Mouse (Mus musculus) intestine, embryonic 14.5 days (tissue): ENCODE measurements at regions not wholly inside any gene's neighbourhood (a gene's known extent, or its start where the extent isn't known, plus 50 kb on each side); places are given as distances from the start of the nearest gene placed in this dataset.

Experiments used
- ATAC-seq: fragments of 200-750 bp; cut with Nextera tagmentation; replicated peaks from 2 replicates; pipeline ENCODE4 v1.8.0; 2017; ENCODE audit warnings: low read depth, moderate number of reproducible peaks, moderate TSS enrichment, moderate library complexity; ENCODE audit not compliant: low FRiP score, low TSS enrichment
- DNase-seq: peaks from one replicate; pipeline ENCODE4 v3.0.0-alpha.2; 2018; ENCODE audit warnings: low spot score
- H3K27ac ChIP-seq: fragments of 300-500 bp; sonication (generic); 2 replicates; pipeline ENCODE4 v1.5.1; 2014; ENCODE audit warnings: low read depth, mild to moderate bottlenecking, control low read depth
- H3K27me3 ChIP-seq: fragments of 300-500 bp; sonication (generic); replicated peaks from 2 replicates; pipeline ENCODE4 v1.6.1; 2014; ENCODE audit warnings: low read length, control low read depth; ENCODE audit not compliant: control insufficient read depth, insufficient read depth
- H3K36me3 ChIP-seq: fragments of 300-500 bp; sonication (generic); 2 replicates; pipeline ENCODE4 v1.6.1; 2014; ENCODE audit warnings: low read length, control low read depth; ENCODE audit not compliant: control insufficient read depth, insufficient read depth
- H3K4me1 ChIP-seq: fragments of 300-500 bp; sonication (generic); replicated peaks from 2 replicates; pipeline ENCODE4 v1.6.1; 2014; ENCODE audit warnings: low read length, control low read depth, mixed read lengths; ENCODE audit not compliant: control insufficient read depth, insufficient read depth
- H3K4me2 ChIP-seq: fragments of 300-500 bp; sonication (generic); 2 replicates; pipeline ENCODE4 v1.6.1; 2014; ENCODE audit warnings: low read length
- H3K4me3 ChIP-seq: fragments of 300-500 bp; sonication (generic); 2 replicates; pipeline ENCODE4 v1.5.1; 2014; ENCODE audit warnings: low read depth, low read length, control low read depth, mixed read lengths
- H3K9ac ChIP-seq: fragments of 300-500 bp; sonication (generic); 2 replicates; pipeline ENCODE4 v1.6.1; 2014; ENCODE audit warnings: mild to moderate bottlenecking, low read length
- H3K9me3 ChIP-seq: fragments of 300-500 bp; sonication (generic); 2 replicates; pipeline ENCODE4 v1.6.1; 2016; ENCODE audit warnings: low read length, control low read depth; ENCODE audit not compliant: control insufficient read depth
- WGBS: fragments of 180-500 bp; shearing (Covaris S2); extraction: QIAGEN DNeasy Blood & Tissue Kit; methylation state at CpG from one replicate; pipeline ENCODE4 v1.1.7; 2014; 5-methylcytosine and 5-hydroxymethylcytosine counted together

- Histone ChIP-seq H3K9ac (no peak overlapping the region), H3K9me3 (no peaks in the 10 kb centered on the region), H3K36me3 (no peaks in the 10 kb centered on the region), H3K4me1 (no peaks in the 10 kb centered on the region), H3K4me2 (no peak overlapping the region), H3K27ac (no peak overlapping the region), H3K4me3 (no peak overlapping the region), H3K27me3 (no peaks in the 10 kb centered on the region)
- DNase-seq (no peak), ATAC-seq (no peak)
- WGBS: 70% methylated on average over 6 of the region's 6 CpGs
Measured at GRCm38 (mm10) chr8:49631286-49631685, 787.5 kb upstream of the Tenm3 start.

GRCm38 (mm10) chr8:49627966-49628495 is 784.3 kb upstream of the Tenm3 start:
- Histone ChIP-seq H3K27me3 (no peaks in the 10 kb centered on the region), H3K4me2 (no peak overlapping the region), H3K4me3 (no peak overlapping the region), H3K9me3 (no peaks in the 10 kb centered on the region), H3K36me3 (no peaks in the 10 kb centered on the region), H3K4me1 (no peaks in the 10 kb centered on the region), H3K27ac (no peak overlapping the region), H3K9ac (no peak overlapping the region)
- 35% methylated on average over 10 of the region's 10 CpGs for WGBS
- ATAC-seq: no peak
- no peak for DNase-seq

- no peak for DNase-seq
- H3K9me3 ChIP-seq: no peaks in the 10 kb centered on the region
- no peak overlapping the region for H3K4me2 ChIP-seq
- no peak for ATAC-seq
- H3K4me3 ChIP-seq: no peak overlapping the region
- no peaks in the 10 kb centered on the region for H3K27me3 ChIP-seq
- H3K27ac ChIP-seq: no peak overlapping the region
- H3K4me1 ChIP-seq: no peaks in the 10 kb centered on the region
- no peak overlapping the region for H3K9ac ChIP-seq
- WGBS: 67% methylated on average over 2 of the region's 2 CpGs
- no peaks in the 10 kb centered on the region for H3K36me3 ChIP-seq
Measured at GRCm38 (mm10) chr8:49595501-49595900, 751.8 kb upstream of the Tenm3 start.

GRCm38 (mm10) chr8:49567423-49567822 is 723.7 kb upstream of the Tenm3 start:
- Histone ChIP-seq H3K4me1 (no peaks in the 10 kb centered on the region), H3K36me3 (no peaks in the 10 kb centered on the region), H3K9me3 (no peaks in the 10 kb centered on the region), H3K4me3 (no peak overlapping the region), H3K27ac (no peak overlapping the region), H3K9ac (no peak overlapping the region), H3K27me3 (no peaks in the 10 kb centered on the region), H3K4me2 (no peak overlapping the region)
- WGBS: 57% methylated on average over 3 of the region's 3 CpGs
- DNase-seq (no peak), ATAC-seq (no peak)

- no peaks in the 10 kb centered on the region for H3K9me3 ChIP-seq
- 94% methylated on average over 5 of the region's 5 CpGs for WGBS
Measured at GRCm38 (mm10) chr8:49563499-49564279, 719.9 kb upstream of the Tenm3 start.

GRCm38 (mm10) chr8:49562976-49563375 is 719.2 kb upstream of the Tenm3 start:
- Histone ChIP-seq H3K4me3 (no peak overlapping the region), H3K36me3 (no peaks in the 10 kb centered on the region), H3K27me3 (no peaks in the 10 kb centered on the region), H3K4me1 (no peaks in the 10 kb centered on the region), H3K9me3 (no peaks in the 10 kb centered on the region), H3K4me2 (no peak overlapping the region), H3K9ac (no peak overlapping the region), H3K27ac (no peak overlapping the region)
- DNase-seq (no peak), ATAC-seq (no peak)
- 82% methylated on average over 4 of the region's 4 CpGs for whole genome bisulfite sequencing

More at GRCm38 (mm10) chr8:49563499-49564279, 719.9 kb upstream of the Tenm3 start:
- ATAC-seq: no peak
- no peak for DNase-seq
- H3K9ac ChIP-seq: no peak overlapping the region
- H3K4me3 ChIP-seq: no peak overlapping the region
- H3K4me1 ChIP-seq: no peaks in the 10 kb centered on the region
- H3K36me3 ChIP-seq: no peaks in the 10 kb centered on the region
- H3K27me3 ChIP-seq: no peaks in the 10 kb centered on the region
- no peak overlapping the region for H3K4me2 ChIP-seq
- H3K27ac ChIP-seq: no peak overlapping the region

- no peak overlapping the region for H3K27ac ChIP-seq
- WGBS: 57% methylated on average over 7 of the region's 7 CpGs
- ATAC-seq: no peak
Measured at GRCm38 (mm10) chr8:49555724-49556457, 712.1 kb upstream of the Tenm3 start.

GRCm38 (mm10) chr8:49553175-49553574 is 709.4 kb upstream of the Tenm3 start:
- Histone ChIP-seq H3K9ac (no peak overlapping the region), H3K36me3 (no peaks in the 10 kb centered on the region), H3K4me2 (no peak overlapping the region), H3K27ac (no peak overlapping the region), H3K9me3 (no peaks in the 10 kb centered on the region), H3K4me1 (no peaks in the 10 kb centered on the region), H3K4me3 (no peak overlapping the region), H3K27me3 (no peaks in the 10 kb centered on the region)
- DNase-seq (no peak), ATAC-seq (no peak)
- WGBS: 84% methylated on average over 3 of the region's 3 CpGs

More at GRCm38 (mm10) chr8:49555724-49556457, 712.1 kb upstream of the Tenm3 start:
- Histone ChIP-seq H3K27me3 (no peaks in the 10 kb centered on the region), H3K4me1 (no peaks in the 10 kb centered on the region), H3K4me3 (no peak overlapping the region), H3K36me3 (no peaks in the 10 kb centered on the region), H3K9me3 (no peaks in the 10 kb centered on the region), H3K4me2 (no peak overlapping the region), H3K9ac (no peak overlapping the region)
- no peak for DNase-seq
